Mouse (Mus musculus) lung, embryonic 15.5 days (tissue): ENCODE results near the gene Tmem209. TPM values are rescaled to one million over a fixed set of nuclear protein-coding genes. Genes with fewer than 3 reads are reported as not detected.
A peak's percentile ranks its signal among the peaks of the same experiment; 100 is the strongest.

Experiments
- ATAC-seq: fragments of 200-750 bp; cut with Nextera tagmentation; 2 replicates; pipeline ENCODE4 v1.8.0; 2017; ENCODE audit warnings: moderate number of reproducible peaks, borderline replicate concordance; ENCODE audit not compliant: low FRiP score, low TSS enrichment; ENCODE audit errors: extremely low read depth
- H3K27ac ChIP-seq: fragments of 300-500 bp; sonication (generic); 2 replicates; pipeline ENCODE4 v1.5.1; 2015; ENCODE audit warnings: moderate library complexity, mild to moderate bottlenecking, inconsistent platforms
- H3K27me3 ChIP-seq: fragments of 300-500 bp; sonication (generic); 2 replicates; pipeline ENCODE4 v1.6.1; 2015; ENCODE audit warnings: inconsistent platforms
- H3K36me3 ChIP-seq: fragments of 300-500 bp; sonication (generic); 2 replicates; pipeline ENCODE4 v1.6.1; 2015; ENCODE audit warnings: inconsistent platforms
- H3K4me1 ChIP-seq: fragments of 300-500 bp; sonication (generic); 2 replicates; pipeline ENCODE4 v1.6.1; 2015; ENCODE audit warnings: inconsistent platforms
- H3K4me2 ChIP-seq: fragments of 300-500 bp; sonication (generic); 2 replicates; pipeline ENCODE4 v1.6.1; 2015; ENCODE audit warnings: inconsistent platforms, mild to moderate bottlenecking, moderate library complexity
- H3K4me3 ChIP-seq: fragments of 300-500 bp; sonication (generic); 2 replicates; pipeline ENCODE4 v1.5.1; 2015; ENCODE audit warnings: mild to moderate bottlenecking, inconsistent platforms
- H3K9ac ChIP-seq: fragments of 300-500 bp; sonication (generic); 2 replicates; pipeline ENCODE4 v1.6.1; 2015; ENCODE audit warnings: inconsistent platforms
- H3K9me3 ChIP-seq: fragments of 300-500 bp; sonication (generic); 2 replicates; pipeline ENCODE4 v1.6.1; 2016; ENCODE audit warnings: inconsistent platforms
- WGBS: fragments of 180-500 bp; shearing (Covaris S2); methylation state at CpG from one replicate; pipeline ENCODE4 v1.1.7; 2015; 5-methylcytosine and 5-hydroxymethylcytosine counted together
- polyA plus RNA-seq: library from polyadenylated mRNA; unstranded; fragments of >200 nt; fragmentation: Nextera tagmentation; extraction: Ambion mirVana; gene quantifications from 2 replicates; pipeline ENCODE4 v1.2.1, GENCODE M21; 2015

Gene Tmem209
- polyA plus RNA-seq, 1 experiment from 2014 or later, result 39.6 TPM

DNA sequence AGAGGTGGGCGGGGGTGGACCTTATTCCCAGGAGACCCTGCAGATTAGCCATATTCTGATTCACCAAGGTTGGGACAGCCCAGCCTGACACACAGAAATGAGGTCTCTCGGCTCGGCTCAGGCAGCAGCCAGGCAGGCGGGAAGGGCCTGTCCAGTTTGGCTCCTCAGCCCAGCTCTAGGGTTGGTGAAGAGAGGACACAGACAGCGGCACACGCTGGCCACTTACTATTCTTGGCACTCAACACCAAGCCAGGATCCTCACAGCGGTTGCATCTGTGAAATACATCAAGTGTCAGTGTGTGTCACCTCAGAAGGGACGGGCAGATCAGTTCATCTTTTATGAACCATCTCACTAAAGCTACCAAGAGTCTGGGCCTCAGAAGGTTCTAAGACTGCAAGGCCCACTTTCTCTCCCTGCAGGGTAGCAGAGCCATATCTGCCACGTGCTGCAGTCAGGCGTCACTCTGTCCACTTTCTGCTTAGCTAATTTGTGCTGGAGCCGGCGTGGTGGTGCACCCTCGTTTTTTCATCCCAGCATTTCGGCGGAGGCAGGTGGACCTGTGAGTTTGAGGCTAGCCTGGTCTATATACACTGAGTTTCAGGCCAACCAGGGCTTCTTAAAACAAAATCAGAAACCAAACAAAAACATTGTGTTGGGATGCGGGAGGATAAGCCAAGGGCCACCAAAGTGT is 50.4 kb downstream of the Tmem209 start:
- H3K27me3 ChIP-seq, result no peaks in the 10 kb centered on the region

DNA sequence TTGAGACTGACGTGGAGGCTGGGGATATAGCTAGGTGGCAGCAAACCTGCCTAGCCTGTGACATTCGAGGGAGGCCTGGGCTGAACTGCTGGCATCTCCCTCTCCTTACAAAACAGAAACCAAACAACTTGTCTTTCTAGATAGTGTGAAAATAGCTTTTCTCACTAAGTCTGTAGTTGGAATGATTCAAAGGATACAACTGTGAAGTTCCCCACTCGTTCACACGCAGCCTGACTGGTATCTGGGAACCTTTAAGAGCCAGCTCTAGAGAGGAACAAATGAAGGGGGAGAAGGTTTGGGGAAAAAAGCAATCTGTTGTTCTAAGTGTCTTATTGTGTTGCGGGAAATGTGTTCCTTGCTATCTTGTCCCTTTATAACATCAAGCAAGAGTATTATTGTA is 51.0 kb downstream of the Tmem209 start:
- no peak overlapping the region for H3K4me3 ChIP-seq
- H3K9me3 ChIP-seq, result no peaks in the 10 kb centered on the region
- no peak for ATAC-seq
- 82% methylated on average over 5 of the region's 5 CpGs for WGBS
- no peaks in the 10 kb centered on the region for H3K27me3 ChIP-seq
- H3K4me2 ChIP-seq, result no peak overlapping the region
- no peak overlapping the region for H3K9ac ChIP-seq
- peaks cover 34% of the 10 kb centered on the region for H3K4me1 ChIP-seq
- H3K27ac ChIP-seq, result 0 out of 2 replicates have a peak overlapping the region, but pooled peaks have one; percentile 97
- peaks cover 17% of the 10 kb centered on the region for H3K36me3 ChIP-seq

More for the DNA sequence above, 50.4 kb downstream of the Tmem209 start:
- H3K4me3 ChIP-seq, result peak overlapping the region; percentile 48
- peaks cover 12% of the 10 kb centered on the region for H3K36me3 ChIP-seq
- 64% methylated on average over 16 of the region's 16 CpGs for WGBS
- H3K4me1 ChIP-seq, result peaks cover 34% of the 10 kb centered on the region
- H3K27ac ChIP-seq, result peak overlapping the region; percentile 97
- H3K4me2 ChIP-seq, result peak overlapping the region; percentile 82
- no peaks in the 10 kb centered on the region for H3K9me3 ChIP-seq
- H3K9ac ChIP-seq, result peak overlapping the region; percentile 53; the same call in 1 of the 2 replicates
- ATAC-seq, result no peak

DNA sequence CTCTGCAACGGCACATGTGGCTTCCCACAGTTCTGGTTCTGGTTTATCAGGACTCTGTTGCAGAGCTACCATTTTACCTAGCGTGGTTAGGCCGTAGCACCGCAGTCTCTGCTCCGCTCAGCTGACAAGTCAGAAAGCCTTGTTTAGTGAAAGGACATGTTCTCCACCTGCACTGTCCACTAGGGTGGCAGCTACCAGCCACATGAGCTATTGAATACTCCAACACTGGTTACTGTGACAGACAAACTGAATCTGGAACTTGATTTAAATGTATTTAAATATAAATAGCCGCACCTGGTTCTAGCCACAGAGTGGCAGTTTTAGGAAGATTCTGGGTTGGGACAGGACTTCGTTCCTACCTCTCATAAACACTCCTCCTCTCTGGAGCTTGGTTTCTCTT is 52.6 kb downstream of the Tmem209 start:
- no peak overlapping the region for H3K27ac ChIP-seq
- no peak overlapping the region for H3K4me3 ChIP-seq
- ATAC-seq, result no peak
- no peaks in the 10 kb centered on the region for H3K9me3 ChIP-seq
- 92% methylated on average over 7 of the region's 7 CpGs for WGBS
- H3K4me1 ChIP-seq, result peaks cover 24% of the 10 kb centered on the region
- no peaks in the 10 kb centered on the region for H3K27me3 ChIP-seq
- peaks cover 26% of the 10 kb centered on the region for H3K36me3 ChIP-seq
- H3K9ac ChIP-seq, result no peak overlapping the region
- H3K4me2 ChIP-seq, result no peak overlapping the region

DNA sequence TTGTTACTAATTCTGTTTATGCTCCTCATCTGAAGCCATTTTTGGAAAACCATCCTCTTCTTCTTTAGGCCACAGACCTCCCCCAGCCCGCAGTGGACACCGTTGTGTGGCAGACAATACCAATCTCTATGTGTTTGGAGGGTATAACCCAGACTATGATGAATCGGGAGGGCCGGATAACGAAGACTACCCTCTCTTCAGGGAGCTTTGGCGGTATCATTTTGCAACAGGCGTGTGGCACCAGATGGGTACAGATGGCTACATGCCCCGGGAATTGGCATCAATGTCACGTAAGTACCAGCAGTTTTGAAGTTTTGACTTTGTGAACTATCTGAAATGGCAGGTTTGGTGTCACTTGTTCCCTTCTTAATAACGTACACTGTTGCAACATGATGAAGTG is 70.0 kb downstream of the Tmem209 start:
- no peaks in the 10 kb centered on the region for H3K4me1 ChIP-seq

DNA sequence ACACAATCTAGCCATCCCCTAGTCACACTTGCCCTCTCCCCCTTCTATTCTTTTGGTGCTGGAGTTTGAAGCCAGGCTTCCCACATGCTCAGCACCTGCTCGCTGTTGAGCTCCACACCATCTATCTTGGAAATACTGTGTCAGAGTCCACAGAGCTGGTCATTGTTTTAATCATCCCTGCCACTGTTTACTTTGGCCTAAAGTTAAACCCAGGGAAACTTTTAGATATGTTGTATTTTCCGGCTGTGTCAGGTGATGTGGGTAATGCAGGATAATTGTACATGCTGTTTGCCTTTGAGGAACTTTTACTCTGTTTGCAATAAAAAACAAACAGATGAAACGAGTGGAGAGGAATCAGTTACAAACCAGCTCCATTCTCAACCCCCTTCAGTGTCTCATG is 72.5 kb downstream of the Tmem209 start:
- H3K4me3 ChIP-seq, result no peak overlapping the region
- peaks cover 8% of the 10 kb centered on the region for H3K4me1 ChIP-seq
- no peak overlapping the region for H3K4me2 ChIP-seq
- ATAC-seq, result no peak
- no peaks in the 10 kb centered on the region for H3K27me3 ChIP-seq
- H3K27ac ChIP-seq, result no peak overlapping the region
- 33% methylated on average over 3 of the region's 3 CpGs for WGBS
- H3K9me3 ChIP-seq, result no peaks in the 10 kb centered on the region
- peaks cover 19% of the 10 kb centered on the region for H3K36me3 ChIP-seq
- no peak overlapping the region for H3K9ac ChIP-seq

More for the DNA sequence above, 70.0 kb downstream of the Tmem209 start:
- H3K27me3 ChIP-seq, result no peaks in the 10 kb centered on the region
- H3K9ac ChIP-seq, result no peak overlapping the region
- H3K4me2 ChIP-seq, result no peak overlapping the region
- 94% methylated on average over 10 of the region's 10 CpGs for WGBS
- H3K9me3 ChIP-seq, result no peaks in the 10 kb centered on the region
- H3K36me3 ChIP-seq, result peaks cover 40% of the 10 kb centered on the region
- no peak overlapping the region for H3K4me3 ChIP-seq
- ATAC-seq, result no peak
- H3K27ac ChIP-seq, result no peak overlapping the region

DNA sequence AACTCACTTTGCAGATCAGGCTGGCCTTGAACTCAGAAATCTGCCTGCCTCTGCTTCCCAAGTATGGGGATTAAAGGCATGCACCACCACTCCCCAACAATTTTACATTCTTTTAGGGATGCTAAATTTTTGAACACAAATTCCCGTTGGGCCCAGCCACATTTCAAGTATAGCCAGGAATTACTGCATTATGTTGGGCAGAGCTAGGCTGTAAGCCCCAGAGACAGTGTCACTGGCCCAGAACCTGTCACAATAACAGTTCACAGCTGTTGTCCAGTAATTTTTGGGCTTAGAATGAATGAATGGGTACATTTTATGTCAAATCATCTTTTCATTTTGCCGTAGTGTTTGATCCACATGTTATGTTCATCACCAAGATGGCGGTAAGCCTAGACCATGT is 73.1 kb downstream of the Tmem209 start:
- Histone ChIP-seq H3K4me2 (no peak overlapping the region), H3K4me1 (peaks cover 8% of the 10 kb centered on the region), H3K36me3 (peaks cover 13% of the 10 kb centered on the region), H3K9me3 (no peaks in the 10 kb centered on the region), H3K27me3 (no peaks in the 10 kb centered on the region), H3K9ac (no peak overlapping the region), H3K27ac (no peak overlapping the region), H3K4me3 (no peak overlapping the region)
- WGBS, result 80% methylated on average over 3 of the region's 3 CpGs
- ATAC-seq, result no peak

DNA sequence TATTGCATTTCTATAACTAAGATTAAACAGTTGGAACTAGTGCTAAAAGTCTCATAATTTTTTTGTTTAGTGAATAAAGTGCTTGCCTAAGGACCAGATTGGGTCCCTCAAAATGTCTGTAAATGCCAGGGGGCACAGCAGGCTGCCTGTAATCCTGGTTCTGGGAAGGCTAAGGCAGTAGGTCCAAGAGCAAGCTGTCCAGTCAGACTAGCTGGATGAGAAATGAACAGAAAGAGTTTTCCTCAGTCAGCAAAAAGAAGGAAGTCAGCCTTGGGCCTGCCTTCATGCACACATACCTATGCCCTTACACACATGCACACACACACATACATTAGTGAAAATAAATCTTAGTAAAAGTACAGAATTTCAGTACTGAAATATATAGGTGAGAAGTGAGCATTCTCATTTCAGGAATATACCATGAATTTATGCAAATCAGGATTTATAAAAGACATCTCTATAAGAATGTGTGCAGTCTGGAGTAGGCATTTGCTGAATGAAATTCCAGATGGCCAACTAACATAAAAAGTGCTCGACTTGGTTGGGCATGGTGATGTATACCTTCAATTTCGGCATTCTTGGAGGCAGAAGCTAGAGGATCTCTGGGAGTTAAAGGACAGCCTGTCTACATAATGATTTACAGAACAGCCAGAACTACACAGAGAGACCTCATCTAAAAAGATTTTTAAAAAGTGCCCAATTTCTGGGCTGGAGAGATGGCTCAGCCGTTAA is 77.0 kb downstream of the Tmem209 start:
- 33% methylated on average over 3 of the region's 3 CpGs for WGBS
- no peaks in the 10 kb centered on the region for H3K9me3 ChIP-seq
- no peak for ATAC-seq
- H3K4me2 ChIP-seq, result no peak overlapping the region
- H3K36me3 ChIP-seq, result 0 out of 2 replicates have a peak, but pooled peaks cover 4% of the 10 kb centered on the region
- peaks cover 8% of the 10 kb centered on the region for H3K4me1 ChIP-seq
- no peak overlapping the region for H3K4me3 ChIP-seq
- H3K9ac ChIP-seq, result no peak overlapping the region
- H3K27me3 ChIP-seq, result no peaks in the 10 kb centered on the region
- H3K27ac ChIP-seq, result peak overlapping the region; percentile 37

Other genes with a start within 250 kb of the Tmem209 start
- 39.7 and 40.1 TPM in 2 replicates for gene Ube2h, start 205.2 kb downstream of the Tmem209 start, polyA plus RNA-seq
- gene Zc3hc1, start 118.8 kb downstream of the Tmem209 start, polyA plus RNA-seq, result 62.7 and 65.2 TPM in 2 replicates
- gene Klhdc10, start 107.9 kb downstream of the Tmem209 start, polyA plus RNA-seq, result 21.5 and 23.2 TPM in 2 replicates
- gene Ssmem1, start 66 bp upstream of the Tmem209 start, polyA plus RNA-seq, result 0.12 TPM in 1 of 2 replicates, not detected in the other
- 6.6 and 10.5 TPM in 2 replicates for gene Cpa2, start 31.8 kb upstream of the Tmem209 start, polyA plus RNA-seq
- gene Cpa4, start 58.6 kb upstream of the Tmem209 start, polyA plus RNA-seq, result 0.13 and 0.15 TPM in 2 replicates
- gene Cpa5, start 101.2 kb upstream of the Tmem209 start, polyA plus RNA-seq, result 0.18 TPM in 1 of 2 replicates, not detected in the other
- gene Cpa1, start 129.4 kb upstream of the Tmem209 start, polyA plus RNA-seq, result 3.5 and 6.5 TPM in 2 replicates
- gene Cep41, start 184.0 kb upstream of the Tmem209 start, polyA plus RNA-seq, result 12.1 and 13.0 TPM in 2 replicates
- gene Mest, start 213.8 kb upstream of the Tmem209 start, polyA plus RNA-seq, result 1,436 and 1,497 TPM in 2 replicates